Mouse (Mus musculus) lung, postnatal 0 days (tissue): ENCODE measurements around the gene Npnt. TPM values are rescaled to one million over a fixed set of nuclear protein-coding genes. Genes with fewer than 3 reads are reported as not detected.

Experiments
- ATAC-seq: fragments of 200-750 bp; cut with Nextera tagmentation; 2 replicates; pipeline ENCODE4 v1.8.0; 2017; ENCODE audit warnings: moderate library complexity
- DNase-seq: peaks from one replicate; pipeline ENCODE4 v3.0.0-alpha.2; 2016; ENCODE audit warnings: low spot score
- H3K27ac ChIP-seq: fragments of 300-500 bp; sonication (generic); 2 replicates; pipeline ENCODE4 v1.5.1; 2014; ENCODE audit warnings: antibody characterized with exemption, mild to moderate bottlenecking, low read length, mixed read lengths
- H3K27me3 ChIP-seq: fragments of 300-500 bp; sonication (generic); replicated peaks from 2 replicates; pipeline ENCODE4 v1.6.1; 2014; ENCODE audit warnings: low read length, mixed read lengths; ENCODE audit not compliant: insufficient read depth
- H3K36me3 ChIP-seq: fragments of 300-500 bp; sonication (generic); 2 replicates; pipeline ENCODE4 v1.6.1; 2014; ENCODE audit warnings: low read length, mixed read lengths; ENCODE audit not compliant: insufficient read depth
- H3K4me1 ChIP-seq: fragments of 300-500 bp; sonication (generic); 2 replicates; pipeline ENCODE4 v1.6.1; 2014; ENCODE audit warnings: antibody characterized with exemption, low read depth, low read length, mixed read lengths; ENCODE audit not compliant: insufficient read depth
- H3K4me2 ChIP-seq: fragments of 300-500 bp; sonication (generic); replicated peaks from 2 replicates; pipeline ENCODE4 v1.6.1; 2014; ENCODE audit warnings: low read depth, mild to moderate bottlenecking, low read length, moderate library complexity, mixed read lengths
- H3K4me3 ChIP-seq: fragments of 300-500 bp; sonication (generic); 2 replicates; pipeline ENCODE4 v1.5.1; 2014; ENCODE audit warnings: low read depth, low read length
- H3K9ac ChIP-seq: fragments of 300-500 bp; sonication (generic); replicated peaks from 2 replicates; pipeline ENCODE4 v1.6.1; 2014; ENCODE audit warnings: low read depth, mild to moderate bottlenecking
- H3K9me3 ChIP-seq: fragments of 300-500 bp; sonication (generic); 2 replicates; pipeline ENCODE4 v1.6.1; 2016; ENCODE audit warnings: low read length, mixed read lengths
- CTCF ChIP-seq: IDR thresholded peaks from 2 replicates; pipeline ENCODE4 v1.5.1; 2016; ENCODE audit warnings: antibody characterized with exemption, mild to moderate bottlenecking
- EP300 ChIP-seq: IDR thresholded peaks from 2 replicates; pipeline ENCODE4 v1.6.1; 2016; ENCODE audit warnings: antibody characterized with exemption, mild to moderate bottlenecking, control low read depth
- WGBS: fragments of 180-500 bp; shearing (Covaris S2); extraction: QIAGEN DNeasy Blood & Tissue Kit; methylation state at CpG from one replicate; pipeline ENCODE4 v1.1.7; 2014; 5-methylcytosine and 5-hydroxymethylcytosine counted together
- polyA plus RNA-seq: library from polyadenylated mRNA; unstranded; fragments of >200 nt; fragmentation: Nextera tagmentation; extraction: Ambion mirVana; gene quantifications from 2 replicates; pipeline ENCODE4 v1.2.1, GENCODE M21; 2015

The Npnt gene
- polyA plus RNA-seq, 1 experiment from 2014 or later = 352 TPM

DNA sequence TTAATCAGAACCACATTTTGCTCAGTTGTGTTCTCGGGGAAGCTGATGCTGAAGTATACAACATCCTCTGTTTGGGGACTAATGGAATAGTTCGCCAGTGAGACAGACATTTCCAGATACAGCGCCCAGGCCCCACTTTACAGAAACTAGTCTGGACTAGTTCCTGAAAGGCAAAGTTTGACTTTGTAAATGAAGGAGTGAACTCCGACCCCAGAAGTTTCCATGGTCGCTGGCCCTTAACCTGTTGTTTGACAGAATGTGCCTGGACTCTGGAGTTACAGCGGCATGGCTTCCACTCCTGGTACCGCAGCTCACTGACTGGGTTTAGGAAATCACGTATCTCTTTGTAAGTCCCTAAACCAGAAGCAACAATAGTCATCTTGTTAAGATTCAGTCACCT lies 89.3 kb downstream of the Npnt start:
- ATAC-seq (no peak), DNase-seq (no peak)
- H3K27ac ChIP-seq = no peak overlapping the region
- no peak for TF ChIP-seq EP300
- no peak for TF ChIP-seq CTCF
- no peaks in the 10 kb centered on the region for H3K36me3 ChIP-seq
- WGBS = 66% methylated on average over 8 of the region's 8 CpGs
- no peaks in the 10 kb centered on the region for H3K9me3 ChIP-seq
- H3K4me1 ChIP-seq = peaks cover 6% of the 10 kb centered on the region; the same call in 1 of the 2 replicates
- H3K9ac ChIP-seq = no peak overlapping the region
- no peak overlapping the region for H3K4me3 ChIP-seq
- no peak overlapping the region for H3K4me2 ChIP-seq
- H3K27me3 ChIP-seq = 0 out of 2 replicates have a peak, but pooled peaks cover 5% of the 10 kb centered on the region

- Histone ChIP-seq H3K36me3 (no peaks in the 10 kb centered on the region), H3K27ac (no peak overlapping the region), H3K9me3 (no peaks in the 10 kb centered on the region), H3K27me3 (0 out of 2 replicates have a peak, but pooled peaks cover 5% of the 10 kb centered on the region), H3K4me1 (peaks cover 6% of the 10 kb centered on the region; the same call in 1 of the 2 replicates), H3K9ac (0 out of 2 replicates have a peak overlapping the region, but pooled peaks have one; percentile 16), H3K4me3 (no peak overlapping the region), H3K4me2 (no peak overlapping the region)
- DNase-seq = no peak
- no peak for ATAC-seq
- WGBS = 62% methylated on average over 7 of the region's 7 CpGs
- TF ChIP-seq CTCF = no peak
- TF ChIP-seq EP300 = no peak
Observed at GRCm38 (mm10) chr3:132859573-132859972, 90.5 kb downstream of the Npnt start.

DNA sequence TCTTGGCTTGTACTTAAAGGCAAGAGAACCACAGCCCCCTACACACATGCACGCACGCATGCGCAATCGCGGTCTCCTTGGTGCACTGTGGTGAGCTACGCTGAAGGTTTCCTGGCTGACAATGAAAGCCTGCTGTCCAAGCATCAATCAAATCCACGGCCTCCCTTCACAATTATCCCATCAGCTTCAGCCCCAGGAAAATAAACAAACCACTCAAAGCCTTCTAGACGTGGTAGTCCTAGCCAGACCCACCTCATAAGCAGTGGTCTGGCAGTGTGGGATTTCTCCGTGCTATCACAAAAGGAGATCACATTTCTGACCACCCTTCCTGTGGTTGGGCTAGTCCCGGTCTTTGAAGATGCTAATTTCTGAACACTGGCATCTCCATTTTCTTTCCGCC lies 91.2 kb downstream of the Npnt start:
- DNase-seq = peak; percentile 65

GRCm38 (mm10) chr3:132856651-132857050 lies 93.4 kb downstream of the Npnt start:
- WGBS = 32% methylated on average over 6 of the region's 6 CpGs
- ATAC-seq = peak; percentile 66
- Histone ChIP-seq H3K36me3 (no peaks in the 10 kb centered on the region), H3K27ac (no peak overlapping the region), H3K4me3 (no peak overlapping the region), H3K27me3 (no peaks in the 10 kb centered on the region), H3K4me2 (no peak overlapping the region), H3K4me1 (peaks cover 6% of the 10 kb centered on the region; the same call in 1 of the 2 replicates), H3K9me3 (no peaks in the 10 kb centered on the region), H3K9ac (no peak overlapping the region)
- peak; percentile 57 for DNase-seq
- TF ChIP-seq EP300 (peak; percentile 39), CTCF (no peak)

More for the DNA sequence above, 91.2 kb downstream of the Npnt start:
- H3K27me3 ChIP-seq = 0 out of 2 replicates have a peak, but pooled peaks cover 5% of the 10 kb centered on the region
- no peak overlapping the region for H3K9ac ChIP-seq
- no peak for TF ChIP-seq EP300
- H3K4me1 ChIP-seq = peaks cover 6% of the 10 kb centered on the region; the same call in 1 of the 2 replicates
- H3K4me2 ChIP-seq = no peak overlapping the region
- H3K36me3 ChIP-seq = no peaks in the 10 kb centered on the region
- H3K9me3 ChIP-seq = no peaks in the 10 kb centered on the region
- H3K27ac ChIP-seq = no peak overlapping the region
- 35% methylated on average over 11 of the region's 11 CpGs for WGBS
- ATAC-seq = peak; percentile 63
- no peak overlapping the region for H3K4me3 ChIP-seq

- Histone ChIP-seq H3K4me1 (peaks cover 6% of the 10 kb centered on the region; the same call in 1 of the 2 replicates), H3K4me2 (no peak overlapping the region), H3K27ac (no peak overlapping the region), H3K27me3 (no peaks in the 10 kb centered on the region), H3K4me3 (no peak overlapping the region), H3K9me3 (no peaks in the 10 kb centered on the region), H3K9ac (no peak overlapping the region), H3K36me3 (no peaks in the 10 kb centered on the region)
- 46% methylated on average over 9 of the region's 9 CpGs for WGBS
- ATAC-seq = no peak
- TF ChIP-seq CTCF (no peak), EP300 (no peak)
- DNase-seq = peak; percentile 66
Observed at GRCm38 (mm10) chr3:132855458-132856212, 94.5 kb downstream of the Npnt start.

GRCm38 (mm10) chr3:132854271-132854670 lies 95.8 kb downstream of the Npnt start:
- WGBS = 89% methylated on average over 9 of the region's 9 CpGs

More at GRCm38 (mm10) chr3:132854271-132854670, 95.8 kb downstream of the Npnt start:
- no peak for TF ChIP-seq CTCF
- no peak for TF ChIP-seq EP300
- ATAC-seq = no peak
- Histone ChIP-seq H3K4me3 (no peak overlapping the region), H3K4me2 (no peak overlapping the region), H3K27ac (no peak overlapping the region), H3K9me3 (no peaks in the 10 kb centered on the region), H3K27me3 (no peaks in the 10 kb centered on the region), H3K36me3 (no peaks in the 10 kb centered on the region), H3K9ac (no peak overlapping the region), H3K4me1 (peaks cover 6% of the 10 kb centered on the region; the same call in 1 of the 2 replicates)
- no peak for DNase-seq
